Mouse (Mus musculus) layer of hippocampus, adult 2 months (tissue): ENCODE results near the gene Cdh3. TPM values are rescaled to one million over a fixed set of nuclear protein-coding genes. Genes with fewer than 3 reads are reported as not detected.

Experiments used
- DNase-seq, 2 experiments: peaks; one replicate each; pipeline ENCODE4 v3.0.0; 2022; ENCODE audit warnings: low spot score in 2 of 2
- H3K27ac ChIP-seq: fragments of 200-600 bp; 2 replicates; pipeline ENCODE4 v1.8.1; 2022
- H3K4me3 ChIP-seq: fragments of 200-600 bp; 2 replicates; pipeline ENCODE4 v1.8.1; 2022; ENCODE audit warnings: mild to moderate bottlenecking
- CTCF ChIP-seq: fragments of 200-600 bp; conservative IDR thresholded peaks from 2 replicates; pipeline ENCODE4 v1.8.1; 2022; ENCODE audit warnings: antibody characterized with exemption, mild to moderate bottlenecking, moderate library complexity
- long read RNA-seq, 2 experiments: library from polyadenylated mRNA; stranded (forward); transcript quantifications; one replicate each; pipeline ENCODE4 v2.0.0; 2021; ENCODE audit warnings: borderline mapping rate in 2 of 2
- total RNA-seq, 2 experiments: library from RNA; stranded (reverse); gene quantifications; 2 replicates each; pipeline ENCODE4 v1.2.3; 2021

Cdh3 gene
- not detected for total RNA-seq
- long read RNA-seq, experiment 1: 0 reads
- long read RNA-seq, experiment 2: 0 reads

GRCm38 (mm10) chr8:106510365-106510975 is at the start of gene Cdh3:
Gene Cdh3, plus strand, starts transcription at chr8:106510891.
- H3K27ac ChIP-seq: no peak within 1 kb of the TSS
- no peak for TF ChIP-seq CTCF
- peak within 1 kb of the TSS; percentile 17; the same call in 1 of the 2 replicates for H3K4me3 ChIP-seq
- no peak for DNase-seq

DNA sequence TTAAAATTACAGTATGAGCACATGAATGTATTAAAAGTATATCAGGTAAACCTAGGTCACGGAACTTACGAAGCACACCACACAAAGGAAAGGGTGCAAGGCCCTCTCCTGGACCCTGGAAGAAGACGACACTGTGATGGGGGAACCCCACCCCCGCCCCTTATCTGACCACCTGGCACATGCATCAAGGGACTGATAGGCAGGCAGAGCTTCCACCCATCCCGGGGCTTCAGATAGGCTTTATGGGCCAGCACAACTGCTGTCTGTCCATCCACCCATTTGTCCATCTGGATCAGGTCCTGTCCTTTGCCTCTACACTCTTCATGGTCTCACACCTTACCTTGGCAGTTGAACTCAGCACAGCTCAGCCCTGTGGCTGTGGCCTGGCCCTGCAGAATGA is 48.6 kb upstream of the Cdh3 start:
- no peak overlapping the region for H3K4me3 ChIP-seq
- no peak for DNase-seq
- no peak overlapping the region for H3K27ac ChIP-seq
- no peak for TF ChIP-seq CTCF

DNA sequence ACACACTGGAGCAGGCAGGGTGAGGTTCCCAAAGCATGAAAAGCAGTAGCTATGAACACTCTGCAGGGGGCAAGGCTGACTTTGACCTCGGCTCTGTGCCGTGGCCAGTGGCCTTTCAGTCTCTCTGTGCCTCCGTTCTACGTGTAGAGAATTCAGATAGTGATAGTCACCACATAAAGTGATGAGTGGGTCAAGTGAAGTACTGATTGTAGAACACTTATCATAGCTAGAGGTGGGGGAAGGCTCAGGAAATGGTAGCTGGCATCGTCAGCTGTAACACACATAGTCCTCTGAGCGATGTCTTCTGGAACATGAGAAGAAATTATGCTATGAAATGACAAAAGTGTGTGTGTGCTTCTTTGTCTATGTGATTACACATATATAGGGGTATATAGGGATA is 46.9 kb upstream of the Cdh3 start:
- H3K27ac ChIP-seq: no peak overlapping the region
- no peak for TF ChIP-seq CTCF
- no peak overlapping the region for H3K4me3 ChIP-seq
- no peak for DNase-seq

- H3K27ac ChIP-seq: no peak overlapping the region
- no peak overlapping the region for H3K4me3 ChIP-seq
- no peak for DNase-seq
- no peak for TF ChIP-seq CTCF
These were observed 41.2 kb upstream of the Cdh3 start for GRCm38 (mm10) chr8:106469485-106469884.

DNA sequence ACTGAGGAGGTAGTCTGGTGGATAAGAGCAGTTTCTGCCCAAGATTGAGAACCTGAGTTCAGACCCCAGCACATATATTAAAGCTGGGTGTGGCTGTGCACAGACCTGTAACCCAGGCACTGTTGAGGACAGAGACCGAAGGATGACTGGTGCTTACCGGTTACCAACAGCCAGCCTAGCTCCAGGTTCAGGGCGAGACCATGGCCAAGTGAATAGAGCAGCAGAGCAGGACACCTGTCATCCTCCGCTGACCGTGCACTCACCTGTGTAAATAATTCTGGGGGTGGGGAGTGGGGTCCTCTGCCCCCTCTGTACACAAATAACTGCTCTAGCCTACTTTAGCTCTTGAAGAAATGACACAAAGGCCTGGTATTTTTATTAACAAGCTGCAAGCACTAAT is 36.7 kb upstream of the Cdh3 start:
- Histone ChIP-seq H3K4me3 (no peak overlapping the region), H3K27ac (no peak overlapping the region)
- no peak for DNase-seq
- TF ChIP-seq CTCF: no peak

GRCm38 (mm10) chr8:106500018-106500685 is 10.5 kb upstream of the Cdh3 start, which contains the start of gene 6030452D12Rik:
Gene 6030452D12Rik, plus strand, starts transcription at chr8:106500522.
- Histone ChIP-seq H3K4me3 (no peak within 1 kb of the TSS), H3K27ac (no peak within 1 kb of the TSS)
- DNase-seq: no peak
- no peak for TF ChIP-seq CTCF

DNA sequence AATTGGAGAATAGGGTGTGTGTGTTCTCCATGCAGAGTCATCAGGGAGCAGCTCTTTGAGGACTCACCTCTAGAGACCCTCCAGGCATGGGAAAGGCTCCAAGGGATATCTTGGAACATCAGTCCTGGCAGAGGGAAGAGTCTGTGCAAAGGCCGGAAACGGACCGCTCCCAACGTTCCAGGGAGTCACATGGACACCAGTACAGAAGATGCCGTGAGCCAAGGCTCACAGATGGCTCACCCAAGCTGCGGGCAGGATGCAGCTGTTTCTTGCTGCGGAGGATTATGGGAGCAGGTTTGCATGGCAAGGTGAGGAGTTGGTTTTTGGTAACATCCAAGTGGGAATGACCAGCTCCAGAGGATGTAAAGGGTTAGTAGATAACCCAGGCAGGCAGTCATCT is 6.5 kb upstream of the Cdh3 start:
- Histone ChIP-seq H3K4me3 (no peak overlapping the region), H3K27ac (no peak overlapping the region)
- no peak for TF ChIP-seq CTCF
- DNase-seq: no peak

DNA sequence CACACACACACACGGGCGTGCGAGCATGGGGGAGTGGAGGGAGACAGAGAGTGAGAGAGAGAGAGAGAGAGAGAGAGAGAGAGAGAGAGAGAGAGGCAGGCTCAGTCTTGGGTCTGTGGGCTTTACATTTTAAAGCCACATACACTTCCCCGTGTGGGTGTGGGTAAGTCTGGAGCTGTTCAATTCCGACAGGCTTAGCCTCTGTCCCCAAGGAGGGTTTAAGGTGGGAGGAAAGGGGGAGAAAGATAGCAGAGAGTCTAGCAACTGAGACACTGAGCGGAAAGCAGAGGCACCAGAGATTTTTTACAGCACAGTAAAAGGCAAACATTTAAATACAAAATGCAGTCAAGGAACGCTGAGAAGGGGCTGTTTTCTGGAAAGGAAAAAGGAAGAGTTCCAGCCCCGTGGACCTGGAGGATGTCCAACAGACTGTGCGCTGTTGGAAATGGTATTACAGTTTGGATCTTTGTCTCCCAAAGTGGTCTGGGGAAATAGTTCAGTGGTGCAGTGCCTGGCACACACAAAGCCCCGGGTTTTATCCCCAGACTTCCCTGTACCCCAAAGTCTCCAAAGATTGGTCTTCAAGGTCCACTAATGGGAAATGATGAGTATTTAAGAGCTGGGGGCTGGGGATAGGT is 5.2 kb upstream of the Cdh3 start:
- no peak overlapping the region for H3K4me3 ChIP-seq
- no peak for TF ChIP-seq CTCF
- no peak overlapping the region for H3K27ac ChIP-seq
- DNase-seq: no peak

DNA sequence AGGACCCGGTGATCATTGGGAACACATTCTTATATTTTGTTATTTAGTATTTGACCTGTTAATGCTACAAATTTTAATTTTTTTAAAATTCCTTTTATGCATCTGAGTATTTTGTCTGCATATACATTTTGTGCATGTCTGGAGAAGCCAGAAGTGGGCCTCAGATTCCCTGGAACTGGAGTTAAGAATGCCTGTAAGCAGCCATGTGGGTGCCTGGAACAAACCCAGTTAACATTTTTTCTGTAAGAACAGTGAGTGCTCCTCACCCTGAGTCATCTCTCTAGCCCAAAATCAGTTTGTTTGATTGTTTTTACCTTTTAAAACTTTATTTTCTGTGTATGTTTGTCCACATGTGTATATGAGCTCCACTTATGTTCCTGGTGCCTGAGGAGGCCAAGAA is 4.6 kb upstream of the Cdh3 start:
- H3K4me3 ChIP-seq: no peak overlapping the region
- no peak overlapping the region for H3K27ac ChIP-seq
- DNase-seq: no peak
- no peak for TF ChIP-seq CTCF

DNA sequence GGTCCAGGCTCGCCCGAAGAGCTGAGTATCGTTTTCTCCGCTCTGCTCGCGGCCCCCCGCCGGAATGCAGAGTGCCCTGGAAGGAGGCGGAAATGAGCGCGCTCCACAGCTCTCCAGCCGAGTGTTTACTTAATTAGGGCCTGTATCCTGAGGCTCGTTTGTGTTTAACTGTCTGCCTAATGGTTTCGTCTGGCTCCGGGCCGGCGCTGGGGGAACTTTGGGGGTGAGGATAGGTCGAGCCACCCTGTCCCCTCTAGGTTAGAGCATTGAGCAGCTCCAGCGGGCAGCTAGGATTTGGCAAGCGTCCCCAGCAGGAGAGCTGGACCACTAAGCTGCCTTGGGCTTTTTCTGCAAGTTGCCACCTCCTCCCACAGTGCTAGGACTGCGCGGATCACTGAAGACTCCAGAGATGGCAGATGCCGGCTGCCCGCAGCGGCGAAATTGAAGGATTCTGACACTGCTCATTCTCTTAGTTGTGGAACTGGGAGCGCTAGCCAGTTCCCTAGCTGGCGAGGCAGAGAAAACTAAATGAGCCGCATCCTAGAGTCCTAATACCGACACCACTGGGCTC is 2.8 kb upstream of the Cdh3 start:
- Histone ChIP-seq H3K27ac (no peak overlapping the region), H3K4me3 (peak overlapping the region; percentile 43)
- TF ChIP-seq CTCF: no peak
- no peak for DNase-seq

DNA sequence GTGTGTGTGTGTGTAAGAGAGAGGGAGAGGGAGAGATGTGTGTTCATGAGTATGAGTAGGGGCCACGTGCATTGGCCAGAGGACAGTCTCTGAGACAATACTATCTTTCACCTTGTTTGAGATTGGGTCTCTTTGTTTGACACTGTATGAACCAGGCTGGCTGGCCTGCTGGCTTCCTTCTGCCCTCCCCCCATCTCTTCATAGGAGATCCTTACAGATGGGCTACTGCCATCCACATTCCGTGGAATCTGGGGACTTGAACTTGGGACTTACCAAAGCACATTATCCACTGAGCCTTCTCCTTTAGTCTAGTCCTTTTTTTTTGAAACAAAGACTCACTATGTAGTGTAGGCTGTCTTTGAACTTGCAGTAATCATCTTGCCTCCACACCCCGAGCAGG is 2.2 kb upstream of the Cdh3 start:
- DNase-seq: no peak
- no peak overlapping the region for H3K27ac ChIP-seq
- H3K4me3 ChIP-seq: no peak overlapping the region
- TF ChIP-seq CTCF: no peak

DNA sequence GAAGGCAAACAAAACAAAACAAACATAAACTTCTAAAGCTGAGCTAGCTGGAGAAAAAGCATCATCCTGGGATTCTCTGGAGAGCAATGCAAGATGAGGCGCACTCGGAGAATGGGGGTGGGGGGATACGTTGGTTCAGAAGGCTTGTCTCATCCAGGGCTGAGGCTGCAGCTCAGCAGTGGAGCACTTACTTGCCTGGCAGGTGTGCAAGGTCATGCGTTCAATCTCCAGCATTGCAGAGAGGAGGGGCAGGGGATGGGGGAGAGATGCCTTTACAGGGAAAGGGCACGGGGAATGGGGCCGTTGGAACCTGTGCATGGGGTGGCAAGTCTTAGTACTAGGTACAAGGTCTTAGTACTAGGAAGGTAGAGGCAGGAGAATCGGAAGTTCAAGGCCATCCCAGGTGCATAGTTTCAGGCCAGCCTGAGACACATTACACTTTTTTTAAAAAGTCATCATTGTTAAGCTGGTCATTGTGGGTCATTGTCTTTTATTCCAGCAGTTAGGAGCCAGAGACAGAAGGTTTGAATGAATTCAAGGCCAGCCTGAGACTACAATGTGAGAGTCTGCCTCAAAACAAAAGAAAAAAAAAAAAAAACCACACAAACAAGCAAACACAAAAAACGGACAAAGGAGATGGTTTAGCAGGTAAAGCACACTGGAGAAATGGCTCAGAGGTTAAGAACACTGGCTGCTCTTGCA is 1.5 kb upstream of the Cdh3 start:
- H3K27ac ChIP-seq: no peak overlapping the region
- no peak for TF ChIP-seq CTCF
- H3K4me3 ChIP-seq: no peak overlapping the region
- DNase-seq: no peak

- H3K4me3 ChIP-seq: peak overlapping the region; percentile 8; the same call in 1 of the 2 replicates
These were observed 392 bp downstream of the Cdh3 start for GRCm38 (mm10) chr8:106511065-106511501.

More at GRCm38 (mm10) chr8:106511065-106511501, 392 bp downstream of the Cdh3 start:
- H3K27ac ChIP-seq: no peak overlapping the region
- no peak for TF ChIP-seq CTCF
- DNase-seq: no peak
